Mouse (Mus musculus): Measurements from ENCODE around the gene Rftn1.

DNA sequence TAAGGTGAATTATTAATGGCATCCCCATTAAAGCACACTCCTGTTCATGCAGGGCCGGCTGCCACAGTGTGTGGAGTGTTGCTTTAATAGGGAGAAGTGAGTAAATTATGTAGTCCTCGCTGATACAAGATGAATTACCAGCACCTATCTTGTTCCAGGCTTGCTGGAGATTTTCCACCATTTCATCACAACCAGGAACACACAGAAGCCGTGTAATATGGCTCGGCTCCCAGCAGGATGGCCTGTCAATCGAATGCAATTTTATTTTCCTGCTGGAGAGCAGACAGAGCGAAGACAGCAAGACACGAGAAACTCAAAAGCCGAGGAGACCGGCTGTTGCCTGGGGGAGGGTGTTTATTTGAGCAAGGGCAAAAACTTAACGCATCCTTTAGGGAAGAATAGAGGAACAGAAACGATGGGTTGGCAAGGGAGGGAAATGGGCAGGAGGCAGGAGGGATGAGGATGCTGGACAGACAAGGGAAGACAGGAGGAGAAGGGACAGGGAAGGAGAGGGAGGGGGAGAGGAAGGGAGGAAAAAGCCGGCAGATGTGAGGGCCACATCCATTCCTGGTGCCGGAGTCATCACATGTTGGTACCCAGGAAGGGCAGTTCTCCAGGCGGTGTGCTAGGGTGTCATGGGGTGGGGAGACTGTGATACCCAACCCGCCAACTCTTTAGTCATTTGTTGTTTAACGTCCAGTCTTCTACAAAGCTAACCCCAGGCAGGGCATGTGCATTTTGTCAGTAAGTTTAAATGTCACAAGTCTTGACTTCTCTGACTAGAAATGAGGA lies 39.9 kb downstream of the Rftn1 start:
- TF ChIP-seq POLR2AphosphoS2 (IDR thresholded peaks at IDR 0.05; ENCODE audit: low read depth, low read length) = no peak
- TF ChIP-seq EP300 (IDR thresholded peaks at IDR 0.05; ENCODE audit: low read length) = no peak
- no peak for TF ChIP-seq NELFE (IDR thresholded peaks at IDR 0.05; ENCODE audit: low read depth, low read length)
- no peak for TF ChIP-seq POLR2A (IDR thresholded peaks at IDR 0.05; ENCODE audit: low read depth, low read length)
- no peak for TF ChIP-seq SIN3A (IDR thresholded peaks at IDR 0.05; ENCODE audit: low read length)
- no peak for TF ChIP-seq CTCF (conservative IDR thresholded peaks at IDR 0.05 in 1 of 2, IDR thresholded peaks at IDR 0.05 in 1 of 2; ENCODE audit: low read depth in 2 of 2, low read length in 2 of 2)
- no peak for TF ChIP-seq ZKSCAN1 (IDR thresholded peaks at IDR 0.05; ENCODE audit: borderline replicate concordance, low read depth, low read length)
- TF ChIP-seq BHLHE40 (IDR thresholded peaks at IDR 0.05; ENCODE audit: low read depth, low read length) = no peak
- no peak for TF ChIP-seq GABPA (IDR thresholded peaks at IDR 0.05; ENCODE audit: insufficient replicate concordance, low read depth, low read length)
- TF ChIP-seq ZNF384 (IDR thresholded peaks at IDR 0.05; ENCODE audit: low read depth, low read length) = no peak
- TF ChIP-seq MEF2A (IDR thresholded peaks at IDR 0.05; ENCODE audit: borderline replicate concordance, low read depth, low read length) = no peak
- TF ChIP-seq TBP (conservative IDR thresholded peaks at IDR 0.05; ENCODE audit: low read depth, low read length) = no peak
